Mouse (Mus musculus): ENCODE results near the gene Sstr3.

GRCm38 (mm10) chr15:78564764-78565435 is 20.4 kb upstream of the Sstr3 start:
- TF ChIP-seq CTCF (IDR thresholded peaks at IDR 0.05; ENCODE audit: low read depth, low read length) (no peak), POLR2A (IDR thresholded peaks at IDR 0.05; ENCODE audit: insufficient read depth, low read length) (no peak)
